10 mouse cellular contexts compared by ENCODE assay signal in the genomic region with DNA sequence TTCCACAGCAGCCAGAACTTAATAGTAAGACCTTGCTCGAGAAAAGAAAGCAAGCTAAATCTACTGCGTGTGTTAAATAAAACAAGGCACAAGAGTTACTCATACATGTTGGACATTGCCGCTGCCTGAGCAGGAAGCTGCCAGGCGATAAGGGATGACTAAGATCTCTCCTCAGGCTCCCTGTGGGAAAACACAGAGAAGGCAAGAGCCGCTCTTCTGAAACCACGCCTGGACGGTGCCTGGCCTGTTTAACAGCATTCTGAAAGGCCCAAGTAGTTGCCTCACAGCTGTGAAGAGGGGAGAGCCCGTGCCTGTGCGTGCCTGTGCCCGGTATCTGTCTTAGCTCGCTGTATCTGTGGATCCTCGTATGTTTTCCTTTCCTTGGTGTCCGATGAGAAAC. TPM values are rescaled to one million over a fixed set of nuclear protein-coding genes. Genes with fewer than 3 reads are reported as not detected.
DNase-seq lines count a peak whose midpoint lies in the region; ATAC-seq lines count a peak whose summit lies in the region.
"Had no signal": no experiment of that assay in that cellular context is flagged by ENCODE, and none has a peak within 500 bp of the region (broad histone marks: within the 10 kb centered on the region; RNA-seq: fewer than 3 reads in every experiment).

No protein-coding gene starts in this region.

- no peaks in the 10 kb centered on the region for H3K27me3 ChIP-seq in lung, embryonic 16.5 days (ENCODE audit: control insufficient read depth, insufficient read depth, low read depth, low read length)
- no peaks in the 10 kb centered on the region for H3K27me3 ChIP-seq in hindbrain, embryonic 13.5 days

- no peaks in the 10 kb centered on the region for H3K36me3 ChIP-seq in lung, embryonic 16.5 days (ENCODE audit: control insufficient read depth, insufficient read depth, low read length)
- no peaks in the 10 kb centered on the region for H3K36me3 ChIP-seq in hindbrain, embryonic 13.5 days

- no peak overlapping the region for H3K4me3 ChIP-seq in lung, embryonic 16.5 days (ENCODE audit: low read length)
- no peak overlapping the region for H3K4me3 ChIP-seq in hindbrain, embryonic 13.5 days

- no peak for DNase-seq in frontal cortex, postnatal 14 days (ENCODE audit: low spot score in 2 of 2)
- DNase-seq in NIH3T3 (ENCODE audit: low read depth) = peak; percentile 82
- DNase-seq in heart, adult 9 months (ENCODE audit: low spot score in 2 of 2) = peak; percentile 67 to 79
- DNase-seq in thymus, postnatal 36 days = no peak
- DNase-seq in neural tube, embryonic 10.5 days (ENCODE audit: extremely low spot score, low spot score) = no peak
- DNase-seq: spleen, adult 18-20 months had no signal

- WGBS in lung, embryonic 16.5 days = 30% methylated on average over 13 of the region's 13 CpGs
- WGBS in hindbrain, embryonic 13.5 days = 89% methylated on average over 13 of the region's 13 CpGs

- H3K4me1 ChIP-seq in lung, embryonic 16.5 days (replicated peaks; ENCODE audit: control insufficient read depth, insufficient read depth, low read length) = peaks cover 22% of the 10 kb centered on the region
- no peaks in the 10 kb centered on the region for H3K4me1 ChIP-seq in hindbrain, embryonic 13.5 days (replicated peaks)

- no peaks in the 10 kb centered on the region for H3K9me3 ChIP-seq in lung, embryonic 16.5 days (ENCODE audit: control insufficient read depth, low read length)
- no peaks in the 10 kb centered on the region for H3K9me3 ChIP-seq in hindbrain, embryonic 13.5 days

- no peak overlapping the region for H3K9ac ChIP-seq in lung, embryonic 16.5 days (ENCODE audit: low read length)
- H3K9ac ChIP-seq in hindbrain, embryonic 13.5 days = no peak overlapping the region

- peak; percentile 78; the same call in 1 of the 2 replicates for ATAC-seq in frontal cortex, adult (ENCODE audit: low TSS enrichment)
- peak; percentile 83 for ATAC-seq in lung, embryonic 16.5 days (ENCODE audit: low read depth)
- no peak for ATAC-seq in hindbrain, embryonic 13.5 days (ENCODE audit: low FRiP score)
- ATAC-seq: inflammation-experienced regulatory T-cells, adult 6 months had no signal

- 0 out of 2 replicates have a peak overlapping the region, but pooled peaks have one; percentile 12 for H3K4me2 ChIP-seq in lung, embryonic 16.5 days (ENCODE audit: low read depth, low read length)
- H3K4me2 ChIP-seq in hindbrain, embryonic 13.5 days = no peak overlapping the region

- peak overlapping the region; percentile 63 for H3K27ac ChIP-seq in lung, embryonic 16.5 days (ENCODE audit: low read length)
- H3K27ac ChIP-seq in hindbrain, embryonic 13.5 days = no peak overlapping the region

RNA-seq across cellular contexts. Expression of gene Atp1b3, which starts 17.2 kb away (rescaled TPM):
- 177 and 188 TPM in 2 replicates for polyA plus RNA-seq in lung, embryonic 16.5 days (2015; fragmentation: Nextera tagmentation; extraction: Ambion mirVana)
- polyA plus RNA-seq in hindbrain, embryonic 13.5 days (2015; fragmentation: Nextera tagmentation; extraction: Ambion mirVana) = 176 and 187 TPM in 2 replicates

Comparison
In these comparisons a context has a peak if more than half of its experiments do, and no peak if none do; other contexts are left out.
1. DNase-seq: peak in NIH3T3 (single experiment) and heart, adult 9 months (2 of 2); none in frontal cortex, postnatal 14 days (0 of 2), thymus, postnatal 36 days (0 of 2) and neural tube, embryonic 10.5 days (single experiment).